Mouse (Mus musculus): ENCODE measurements around the gene Ctrc.

DNA sequence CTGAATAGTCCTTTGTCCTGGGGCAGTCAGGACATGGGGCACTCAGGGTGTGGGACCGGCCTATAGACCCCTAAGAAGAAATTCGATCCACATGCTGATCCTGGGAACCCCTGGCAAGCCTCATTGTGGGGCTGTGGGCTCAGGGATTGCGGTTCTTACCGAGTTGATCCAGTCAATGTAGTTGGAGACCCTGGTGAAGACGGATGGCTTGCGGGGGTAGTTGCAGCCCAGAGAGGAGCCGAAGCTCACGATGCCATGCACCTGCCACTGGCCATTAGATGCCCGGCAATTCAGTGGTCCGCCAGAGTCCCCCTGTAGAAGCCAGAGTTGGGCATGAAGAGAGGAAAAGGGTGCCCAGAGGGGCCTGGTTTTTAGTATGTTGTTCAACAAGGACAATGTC is 28.5 kb downstream of the Ctrc start:
- TF ChIP-seq CTCF (IDR thresholded peaks at IDR 0.05; ENCODE audit: low read depth) (no peak), EP300 (optimal IDR thresholded peaks at IDR 0.05) (no peak)

All from stomach, postnatal 0 days (tissue).